Mouse (Mus musculus) liver, adult 2 months (tissue): ENCODE data around the gene Rnls. TPM values are rescaled to one million over a fixed set of nuclear protein-coding genes. Genes with fewer than 3 reads are reported as not detected.

Experiments
- DNase-seq: peaks from one replicate; pipeline ENCODE4 v3.0.0-alpha.2; 2011; ENCODE audit warnings: low read depth, low spot score; ENCODE audit errors: extremely low read depth
- H3K27ac ChIP-seq: fragments of 200-500 bp; replicated peaks from 2 replicates; pipeline ENCODE4 v1.5.1; 2012; ENCODE audit warnings: low read depth, mild to moderate bottlenecking, control low read depth, inconsistent platforms, low read length; ENCODE audit not compliant: insufficient read depth
- H3K27me3 ChIP-seq: fragments of 200-500 bp; 2 replicates; pipeline ENCODE4 v1.6.1; 2012; ENCODE audit warnings: mild to moderate bottlenecking, moderate library complexity, low read length, inconsistent platforms; ENCODE audit not compliant: control insufficient read depth, insufficient read depth
- H3K36me3 ChIP-seq: fragments of 200-500 bp; 2 replicates; pipeline ENCODE4 v1.6.1; 2012; ENCODE audit warnings: low read length, inconsistent platforms; ENCODE audit not compliant: control insufficient read depth, insufficient read depth
- H3K4me1 ChIP-seq: fragments of 200-500 bp; 2 replicates; pipeline ENCODE4 v1.6.1; 2011; ENCODE audit warnings: low read length; ENCODE audit not compliant: control insufficient read depth, insufficient read depth
- H3K4me3 ChIP-seq: fragments of 200-500 bp; 2 replicates; pipeline ENCODE4 v1.5.1; 2011; ENCODE audit warnings: low read depth, mild to moderate bottlenecking, control low read depth, low read length, moderate library complexity; ENCODE audit not compliant: insufficient read depth
- H3K79me2 ChIP-seq: fragments of 200-500 bp; 2 replicates; pipeline ENCODE4 v1.6.1; 2012; ENCODE audit warnings: inconsistent platforms, mild to moderate bottlenecking, low read length, moderate library complexity; ENCODE audit not compliant: control insufficient read depth, insufficient read depth
- H3K9ac ChIP-seq: fragments of 200-500 bp; 2 replicates; pipeline ENCODE4 v1.6.1; 2012; ENCODE audit warnings: low read depth, mild to moderate bottlenecking, control low read depth, inconsistent platforms, low read length
- CTCF ChIP-seq: fragments of 200-500 bp; IDR thresholded peaks from 2 replicates; pipeline ENCODE4 v1.5.1; 2011; ENCODE audit warnings: low read depth, low read length, control low read depth
- POLR2A ChIP-seq: fragments of 200-500 bp; IDR thresholded peaks from 2 replicates; pipeline ENCODE4 v1.6.1; 2011; ENCODE audit warnings: low read length, control low read depth; ENCODE audit not compliant: insufficient read depth; ENCODE audit errors: extremely low read depth
- WGBS: fragments of 180-500 bp; shearing (Covaris S2); methylation state at CpG from one replicate; pipeline ENCODE4 v1.1.7; 2018; 5-methylcytosine and 5-hydroxymethylcytosine counted together
- polyA plus RNA-seq: library from polyadenylated mRNA; depleted of rRNA; stranded (reverse); fragments of >200 nt; gene quantifications from 2 replicates; pipeline ENCODE4 v1.2.3, GENCODE M21; 2012
- total RNA-seq: library from RNA; depleted of rRNA; stranded (reverse); fragments of >200 nt; gene quantifications from 2 replicates; pipeline ENCODE4 v1.2.3, GENCODE M21; 2014

Gene Rnls
- total and polyA plus RNA-seq, 2 experiments = 0.50 to 0.92 TPM

DNA sequence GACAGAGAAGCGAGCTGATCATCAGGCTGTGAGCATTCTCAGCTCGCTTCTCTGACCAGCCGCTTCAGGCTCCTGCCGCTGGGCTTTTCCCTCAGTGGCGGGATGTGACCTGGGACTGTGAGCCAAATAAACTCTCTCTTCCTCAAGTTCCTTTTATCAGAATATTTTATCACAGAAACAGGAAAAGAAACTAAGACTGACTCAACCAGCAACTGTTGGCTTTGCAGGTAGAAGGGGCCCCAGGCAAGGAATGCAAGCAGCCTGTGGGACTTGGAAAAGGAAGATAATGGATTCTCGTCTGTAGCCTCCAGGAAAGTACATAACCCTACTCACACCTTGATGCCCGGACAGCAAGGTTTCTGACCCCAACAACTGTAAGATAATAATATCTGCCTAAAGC, 283.0 kb downstream of the Rnls start:
- no peak for DNase-seq
- H3K4me3 ChIP-seq = no peak overlapping the region
- no peaks in the 10 kb centered on the region for H3K79me2 ChIP-seq
- H3K36me3 ChIP-seq = no peaks in the 10 kb centered on the region
- H3K4me1 ChIP-seq = no peaks in the 10 kb centered on the region
- TF ChIP-seq POLR2A (no peak), CTCF (no peak)
- no peak overlapping the region for H3K27ac ChIP-seq
- 85% methylated on average over 7 of the region's 7 CpGs for WGBS
- H3K27me3 ChIP-seq = no peaks in the 10 kb centered on the region
- H3K9ac ChIP-seq = no peak overlapping the region

- TF ChIP-seq POLR2A (no peak), CTCF (no peak)
- Histone ChIP-seq H3K4me1 (peaks cover 14% of the 10 kb centered on the region), H3K27ac (no peak overlapping the region), H3K4me3 (no peak overlapping the region), H3K27me3 (no peaks in the 10 kb centered on the region), H3K79me2 (no peaks in the 10 kb centered on the region), H3K9ac (no peak overlapping the region), H3K36me3 (no peaks in the 10 kb centered on the region)
- 94% methylated on average over 6 of the region's 6 CpGs for WGBS
- no peak for DNase-seq
These were observed 288.2 kb downstream of the Rnls start for GRCm38 (mm10) chr19:33103851-33104250.

DNA sequence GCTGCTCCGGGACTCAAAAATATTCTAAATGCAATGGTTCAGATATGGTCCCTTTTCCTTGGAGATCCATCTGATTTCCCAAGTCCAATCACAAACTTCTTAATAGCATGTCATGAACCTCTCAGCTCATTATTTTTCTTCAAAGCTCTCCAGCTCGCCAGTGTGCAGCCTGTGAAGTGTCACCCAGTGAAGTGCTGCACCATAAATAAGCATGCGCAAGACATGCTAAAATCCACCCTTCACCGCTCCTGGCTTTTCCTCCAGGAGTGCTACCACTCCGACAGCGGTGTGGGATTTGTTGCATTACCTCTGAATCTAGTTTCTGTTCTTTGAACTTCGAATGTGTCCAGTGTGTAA, 289.3 kb downstream of the Rnls start:
- Histone ChIP-seq H3K9ac (no peak overlapping the region), H3K36me3 (no peaks in the 10 kb centered on the region), H3K27me3 (no peaks in the 10 kb centered on the region), H3K4me1 (peaks cover 19% of the 10 kb centered on the region), H3K27ac (no peak overlapping the region), H3K79me2 (no peaks in the 10 kb centered on the region), H3K4me3 (no peak overlapping the region)
- no peak for TF ChIP-seq POLR2A
- no peak for TF ChIP-seq CTCF
- WGBS = 92% methylated on average over 7 of the region's 7 CpGs
- DNase-seq = no peak

GRCm38 (mm10) chr19:33102008-33102782, 289.9 kb downstream of the Rnls start:
- 48% methylated on average over 7 of the region's 7 CpGs for WGBS
- no peak overlapping the region for H3K27ac ChIP-seq

DNA sequence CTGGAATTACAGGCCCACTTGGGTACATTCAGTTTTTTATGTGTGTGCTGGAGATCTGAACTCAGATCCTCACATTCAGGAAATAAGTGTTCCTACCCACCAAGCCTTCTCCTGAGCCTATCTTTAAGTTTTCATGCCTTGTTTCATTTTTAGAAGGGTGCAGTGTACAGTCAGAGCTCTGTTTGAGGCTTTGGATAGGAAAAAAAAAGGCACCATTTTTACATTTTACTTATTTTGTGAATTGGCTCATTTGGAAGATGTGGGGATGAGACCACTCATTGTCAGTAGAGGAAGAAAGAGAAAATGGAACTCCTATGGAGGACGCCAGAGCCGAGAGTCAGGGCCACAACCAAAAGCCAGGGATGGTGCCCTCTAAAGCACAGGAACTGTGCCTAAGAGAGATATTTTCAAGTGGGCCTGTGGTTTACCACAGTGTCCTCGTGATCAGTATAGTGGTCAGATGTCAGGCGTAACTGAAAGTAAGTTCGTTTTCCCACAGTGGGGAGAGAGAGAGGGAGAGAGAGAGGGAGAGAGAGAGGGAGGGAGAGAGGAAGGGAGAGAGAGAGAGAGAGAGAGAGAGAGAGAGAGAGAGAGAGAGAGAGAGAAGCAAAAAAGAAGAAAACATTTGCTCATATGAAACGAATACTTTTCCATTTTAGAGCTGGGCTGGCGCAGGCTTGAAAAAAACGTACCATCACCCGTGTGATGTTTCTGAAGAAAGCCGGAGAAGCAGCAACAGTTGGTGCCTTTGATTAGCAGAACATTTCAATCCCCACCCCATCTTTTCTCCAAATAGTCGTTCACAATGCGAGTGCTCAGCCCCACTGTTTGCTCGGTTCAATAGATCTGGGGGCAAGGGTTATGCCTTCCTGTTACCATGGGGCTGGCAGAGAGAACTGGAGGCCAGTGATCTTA, 290.7 kb downstream of the Rnls start:
- H3K4me3 ChIP-seq = peak overlapping the region; percentile 39
- TF ChIP-seq CTCF = no peak
- TF ChIP-seq POLR2A = no peak
- peak overlapping the region; percentile 77 for H3K27ac ChIP-seq
- WGBS = 15% methylated on average over 13 of the region's 13 CpGs
- H3K27me3 ChIP-seq = no peaks in the 10 kb centered on the region
- peaks cover 21% of the 10 kb centered on the region for H3K4me1 ChIP-seq
- H3K36me3 ChIP-seq = no peaks in the 10 kb centered on the region
- H3K79me2 ChIP-seq = no peaks in the 10 kb centered on the region
- peak overlapping the region; percentile 38 for H3K9ac ChIP-seq
- peak; percentile 97 for DNase-seq

More at GRCm38 (mm10) chr19:33102008-33102782, 289.9 kb downstream of the Rnls start:
- peaks cover 21% of the 10 kb centered on the region for H3K4me1 ChIP-seq
- no peaks in the 10 kb centered on the region for H3K27me3 ChIP-seq
- no peak for DNase-seq
- TF ChIP-seq CTCF (no peak), POLR2A (no peak)
- H3K4me3 ChIP-seq = no peak overlapping the region
- no peaks in the 10 kb centered on the region for H3K36me3 ChIP-seq
- H3K9ac ChIP-seq = no peak overlapping the region
- no peaks in the 10 kb centered on the region for H3K79me2 ChIP-seq

- H3K27ac ChIP-seq = peak overlapping the region; percentile 77
- no peak overlapping the region for H3K4me3 ChIP-seq
- H3K36me3 ChIP-seq = no peaks in the 10 kb centered on the region
- no peak for DNase-seq
- H3K79me2 ChIP-seq = no peaks in the 10 kb centered on the region
- TF ChIP-seq CTCF = no peak
- TF ChIP-seq POLR2A = no peak
- peaks cover 21% of the 10 kb centered on the region for H3K4me1 ChIP-seq
- no peaks in the 10 kb centered on the region for H3K27me3 ChIP-seq
- peak overlapping the region; percentile 35; the same call in 1 of the 2 replicates for H3K9ac ChIP-seq
- WGBS = 48% methylated on average over 3 of the region's 3 CpGs
These were observed 291.5 kb downstream of the Rnls start for GRCm38 (mm10) chr19:33100598-33100997.
